ENCODE assay signal across 8 mouse cellular contexts in genomic region chr13:78210748-78211089, GRCm38 (mm10). TPM values are rescaled to one million over a fixed set of nuclear protein-coding genes. Genes with fewer than 3 reads are reported as not detected.
DNase-seq lines count a peak whose midpoint lies in the region; ATAC-seq and TF ChIP-seq lines count a peak whose summit lies in the region.

No protein-coding gene starts in this region.

- ATAC-seq in cerebellum, adult (ENCODE audit: insufficient number of reproducible peaks, low FRiP score, low TSS enrichment): peak; percentile 38
- no peak for ATAC-seq in lung, postnatal 0 days
- ATAC-seq in limb, embryonic 12.5 days (ENCODE audit: insufficient number of reproducible peaks, insufficient read depth, low FRiP score, low TSS enrichment, low read depth): no peak
- ATAC-seq in stomach, embryonic 16.5 days (ENCODE audit: insufficient read depth, low FRiP score): peak; percentile 34; the same call in 1 of the 2 replicates

- no peak for TF ChIP-seq POLR2A in lung, adult 2 months (IDR thresholded peaks at IDR 0.05; ENCODE audit: borderline replicate concordance, extremely low read depth, low read depth, low read length)

- 23% methylated on average over 13 of the region's 13 CpGs for WGBS in lung, postnatal 0 days
- WGBS in lung, adult 2 months: 30% methylated on average over 13 of the region's 13 CpGs
- 2% methylated on average over 13 of the region's 13 CpGs for WGBS in limb, embryonic 12.5 days
- 24% methylated on average over 13 of the region's 13 CpGs for WGBS in stomach, embryonic 16.5 days

- H3K27me3 ChIP-seq in lung, postnatal 0 days (replicated peaks; ENCODE audit: insufficient read depth, low read length): 0 out of 2 replicates have a peak, but pooled peaks cover 15% of the 10 kb centered on the region
- H3K27me3 ChIP-seq in limb, embryonic 12.5 days: peaks cover 72% of the 10 kb centered on the region
- H3K27me3 ChIP-seq in stomach, embryonic 16.5 days (ENCODE audit: control insufficient read depth, insufficient read depth, low read length): peaks cover 12% of the 10 kb centered on the region; the same call in 1 of the 2 replicates

- no peak overlapping the region for H3K9ac ChIP-seq in lung, postnatal 0 days (replicated peaks; ENCODE audit: low read depth)
- no peak overlapping the region for H3K9ac ChIP-seq in limb, embryonic 12.5 days (replicated peaks)
- peak overlapping the region; percentile 59; the same call in 1 of the 2 replicates for H3K9ac ChIP-seq in stomach, embryonic 16.5 days (ENCODE audit: low read length)

- TF ChIP-seq CTCF in lung, postnatal 0 days (IDR thresholded peaks at IDR 0.05): no peak
- no peak for TF ChIP-seq CTCF in lung, adult 2 months (IDR thresholded peaks at IDR 0.05; ENCODE audit: insufficient read depth, low read length)

- no peaks in the 10 kb centered on the region for H3K36me3 ChIP-seq in lung, postnatal 0 days (ENCODE audit: insufficient read depth, low read length)
- H3K36me3 ChIP-seq in limb, embryonic 12.5 days: no peaks in the 10 kb centered on the region
- H3K36me3 ChIP-seq in stomach, embryonic 16.5 days (ENCODE audit: control insufficient read depth, insufficient read depth, low read length): no peaks in the 10 kb centered on the region

- H3K9me3 ChIP-seq in lung, postnatal 0 days (ENCODE audit: low read length): no peaks in the 10 kb centered on the region
- no peaks in the 10 kb centered on the region for H3K9me3 ChIP-seq in limb, embryonic 12.5 days
- H3K9me3 ChIP-seq in stomach, embryonic 16.5 days (replicated peaks; ENCODE audit: control insufficient read depth, low read length): no peaks in the 10 kb centered on the region

- 0 out of 2 replicates have a peak, but pooled peaks cover 5% of the 10 kb centered on the region for H3K4me1 ChIP-seq in lung, postnatal 0 days (ENCODE audit: insufficient read depth, low read depth, low read length)
- peaks cover 3% of the 10 kb centered on the region for H3K4me1 ChIP-seq in lung, adult 2 months (ENCODE audit: control insufficient read depth, insufficient read depth, low read length)
- peaks cover 21% of the 10 kb centered on the region for H3K4me1 ChIP-seq in limb, embryonic 12.5 days (replicated peaks)
- peaks cover 6% of the 10 kb centered on the region; the same call in 1 of the 2 replicates for H3K4me1 ChIP-seq in stomach, embryonic 16.5 days (ENCODE audit: control insufficient read depth, insufficient read depth, low read length)

- peak overlapping the region; percentile 61; the same call in 1 of the 2 replicates for H3K4me2 ChIP-seq in lung, postnatal 0 days (replicated peaks; ENCODE audit: low read depth, low read length)
- H3K4me2 ChIP-seq in limb, embryonic 12.5 days: peak overlapping the region; percentile 70
- H3K4me2 ChIP-seq in stomach, embryonic 16.5 days (ENCODE audit: low read depth, low read length): peak overlapping the region; percentile 65

- no peak for TF ChIP-seq EP300 in lung, postnatal 0 days (IDR thresholded peaks at IDR 0.05)

- H3K27ac ChIP-seq in lung, postnatal 0 days (ENCODE audit: low read length): no peak overlapping the region
- no peak overlapping the region for H3K27ac ChIP-seq in limb, embryonic 12.5 days
- H3K27ac ChIP-seq in stomach, embryonic 16.5 days (ENCODE audit: low read length): no peak overlapping the region

- no peak overlapping the region; the same call in 1 of the 2 replicates for H3K4me3 ChIP-seq in lung, postnatal 0 days (ENCODE audit: low read depth, low read length)
- H3K4me3 ChIP-seq in lung, adult 2 months (replicated peaks; ENCODE audit: extremely low read depth, low read depth, low read length): no peak overlapping the region
- H3K4me3 ChIP-seq in limb, embryonic 12.5 days (replicated peaks): peak overlapping the region; percentile 36
- H3K4me3 ChIP-seq in stomach, embryonic 16.5 days (replicated peaks; ENCODE audit: low read length): peak overlapping the region; percentile 36

- no peak for DNase-seq in cerebellum, postnatal 14 days
- DNase-seq in lung, postnatal 0 days (ENCODE audit: low spot score): no peak
- no peak for DNase-seq in lung, adult 2 months
- no peak for DNase-seq in spleen, adult 18-20 months
- no peak for DNase-seq in layer of hippocampus, adult 9-11 months

RNA-seq across cellular contexts. Expression of gene Nr2f1, which starts 11.2 kb away (rescaled TPM):
- 3.6 and 4.0 TPM in 2 replicates for polyA plus RNA-seq in lung, postnatal 0 days (2015; fragmentation: Nextera tagmentation; extraction: Ambion mirVana)
- polyA plus RNA-seq in lung, adult 2 months (2012; rRNA removed): 26.7 and 30.7 TPM in 2 replicates
- 5.7 and 6.6 TPM in 2 replicates for polyA plus RNA-seq in limb, embryonic 12.5 days (2016; fragmentation: Nextera tagmentation; extraction: Ambion mirVana)
- 9.1 and 12.6 TPM in 2 replicates for polyA plus RNA-seq in stomach, embryonic 16.5 days (2015; fragmentation: Nextera tagmentation; extraction: Ambion mirVana)

Comparison
In these comparisons a context has a peak if more than half of its experiments do, and no peak if none do; other contexts are left out.
1. ATAC-seq: peak in cerebellum, adult (single experiment) and stomach, embryonic 16.5 days (single experiment); none in lung, postnatal 0 days (single experiment) and limb, embryonic 12.5 days (single experiment).
2. H3K4me3 ChIP-seq: peak in limb, embryonic 12.5 days (single experiment) and stomach, embryonic 16.5 days (single experiment); none in lung, postnatal 0 days (single experiment) and lung, adult 2 months (single experiment).
3. Peak in every context shown above with its lines, with median percentiles within 50 percentile points of each other: H3K4me2 ChIP-seq.